Mouse (Mus musculus) embryonic facial prominence, embryonic 14.5 days (tissue): ENCODE results near the gene Musk. TPM values are rescaled to one million over a fixed set of nuclear protein-coding genes. Genes with fewer than 3 reads are reported as not detected.

Source experiments
- ATAC-seq: fragments of 200-750 bp; cut with Nextera tagmentation; 2 replicates; pipeline ENCODE4 v1.8.0; 2017; ENCODE audit warnings: low read depth, moderate number of reproducible peaks, moderate TSS enrichment
- DNase-seq: peaks from one replicate; pipeline ENCODE4 v3.0.0-alpha.2; 2015; ENCODE audit warnings: low spot score
- H3K27ac ChIP-seq: fragments of 300-500 bp; sonication (generic); replicated peaks from 2 replicates; pipeline ENCODE4 v1.5.1; 2014; ENCODE audit warnings: low read depth, mild to moderate bottlenecking, low read length, moderate library complexity
- H3K27me3 ChIP-seq: fragments of 300-500 bp; sonication (generic); replicated peaks from 2 replicates; pipeline ENCODE4 v1.6.1; 2014; ENCODE audit warnings: low read length; ENCODE audit not compliant: control insufficient read depth, insufficient read depth
- H3K36me3 ChIP-seq: fragments of 300-500 bp; sonication (generic); 2 replicates; pipeline ENCODE4 v1.6.1; 2014; ENCODE audit warnings: low read length, mixed read lengths; ENCODE audit not compliant: control insufficient read depth, insufficient read depth
- H3K4me1 ChIP-seq: fragments of 300-500 bp; sonication (generic); 2 replicates; pipeline ENCODE4 v1.6.1; 2014; ENCODE audit warnings: antibody characterized with exemption, low read length; ENCODE audit not compliant: control insufficient read depth, insufficient read depth
- H3K4me2 ChIP-seq: fragments of 300-500 bp; sonication (generic); 2 replicates; pipeline ENCODE4 v1.6.1; 2014; ENCODE audit warnings: low read depth, mild to moderate bottlenecking, low read length, moderate library complexity, mixed read lengths
- H3K4me3 ChIP-seq: fragments of 300-500 bp; sonication (generic); 2 replicates; pipeline ENCODE4 v1.5.1; 2014; ENCODE audit warnings: low read depth, mild to moderate bottlenecking, low read length
- H3K9ac ChIP-seq: fragments of 300-500 bp; sonication (generic); 2 replicates; pipeline ENCODE4 v1.6.1; 2014; ENCODE audit warnings: low read depth, mild to moderate bottlenecking, low read length, moderate library complexity, mixed read lengths
- H3K9me3 ChIP-seq: fragments of 300-500 bp; sonication (generic); 2 replicates; pipeline ENCODE4 v1.6.1; 2016; ENCODE audit warnings: low read length; ENCODE audit not compliant: control insufficient read depth
- WGBS: fragments of 180-500 bp; shearing (Covaris S2); extraction: QIAGEN DNeasy Blood & Tissue Kit; methylation state at CpG from one replicate; pipeline ENCODE4 v1.1.7; 2014; 5-methylcytosine and 5-hydroxymethylcytosine counted together
- polyA plus RNA-seq: library from polyadenylated mRNA; unstranded; fragments of >200 nt; fragmentation: Nextera tagmentation; extraction: Ambion mirVana; gene quantifications from 2 replicates; pipeline ENCODE4 v1.2.1, GENCODE M21; 2014

Musk gene
- polyA plus RNA-seq, 1 experiment from 2014 or later, result 11.8 TPM

GRCm38 (mm10) chr4:58328231-58328630 is 42.5 kb downstream of the Musk start:
- Histone ChIP-seq H3K27me3 (no peaks in the 10 kb centered on the region), H3K4me3 (no peak overlapping the region), H3K9me3 (no peaks in the 10 kb centered on the region), H3K9ac (no peak overlapping the region), H3K4me1 (0 out of 2 replicates have a peak, but pooled peaks cover 15% of the 10 kb centered on the region), H3K36me3 (no peaks in the 10 kb centered on the region), H3K4me2 (no peak overlapping the region), H3K27ac (no peak overlapping the region)
- no peak for ATAC-seq
- 77% methylated on average over 4 of the region's 4 CpGs for WGBS
- DNase-seq, result peak; percentile 17

- no peaks in the 10 kb centered on the region for H3K36me3 ChIP-seq
- WGBS, result 75% methylated on average over 4 of the region's 4 CpGs
- H3K27me3 ChIP-seq, result no peaks in the 10 kb centered on the region
- 0 out of 2 replicates have a peak, but pooled peaks cover 15% of the 10 kb centered on the region for H3K4me1 ChIP-seq
- ATAC-seq, result no peak
- no peak overlapping the region for H3K4me2 ChIP-seq
- no peak overlapping the region for H3K9ac ChIP-seq
- no peak overlapping the region for H3K27ac ChIP-seq
- H3K9me3 ChIP-seq, result no peaks in the 10 kb centered on the region
- DNase-seq, result no peak
- no peak overlapping the region for H3K4me3 ChIP-seq
Measured at GRCm38 (mm10) chr4:58330016-58330415, 44.3 kb downstream of the Musk start.

DNA sequence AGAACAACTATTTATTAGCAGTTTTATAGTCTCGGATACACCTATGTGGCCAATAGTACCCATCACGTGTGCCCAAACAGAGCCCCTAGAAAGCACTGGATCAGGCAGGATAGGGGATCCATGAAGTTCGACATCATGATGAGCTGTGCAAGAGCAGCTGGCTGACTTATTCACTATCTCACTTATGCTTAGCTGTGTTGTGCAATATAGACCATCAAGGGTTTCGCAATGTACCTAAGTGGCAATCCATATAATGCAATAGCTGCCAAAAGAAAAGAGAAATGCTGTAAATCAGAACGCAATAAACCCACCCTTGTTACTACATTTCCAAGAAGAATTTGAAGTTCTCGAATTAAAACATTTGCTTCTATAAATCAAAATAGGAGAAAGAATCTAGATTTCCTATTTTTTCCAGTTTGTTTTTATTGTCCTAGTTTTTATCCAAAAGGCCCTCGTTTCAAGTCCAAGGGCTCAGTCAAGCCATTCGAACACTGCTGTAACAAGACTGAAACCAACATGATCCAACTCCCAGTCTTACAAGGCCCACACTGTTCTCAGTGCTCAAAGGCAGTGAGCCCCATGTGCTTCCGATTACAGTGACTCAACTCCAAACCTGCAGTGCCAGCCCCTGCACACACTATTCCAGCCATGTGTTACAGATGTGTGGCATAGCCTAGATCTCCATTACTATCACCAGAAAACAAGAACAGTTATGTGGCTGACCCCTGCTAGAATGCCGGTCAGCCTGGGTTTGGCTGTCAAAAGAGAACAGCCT is 45.3 kb downstream of the Musk start:
- WGBS, result 72% methylated on average over 10 of the region's 10 CpGs
- Histone ChIP-seq H3K27ac (no peak overlapping the region), H3K4me1 (0 out of 2 replicates have a peak, but pooled peaks cover 15% of the 10 kb centered on the region), H3K27me3 (no peaks in the 10 kb centered on the region), H3K9ac (no peak overlapping the region), H3K36me3 (no peaks in the 10 kb centered on the region), H3K4me3 (no peak overlapping the region), H3K9me3 (no peaks in the 10 kb centered on the region), H3K4me2 (no peak overlapping the region)
- ATAC-seq (no peak), DNase-seq (peak; percentile 22)

DNA sequence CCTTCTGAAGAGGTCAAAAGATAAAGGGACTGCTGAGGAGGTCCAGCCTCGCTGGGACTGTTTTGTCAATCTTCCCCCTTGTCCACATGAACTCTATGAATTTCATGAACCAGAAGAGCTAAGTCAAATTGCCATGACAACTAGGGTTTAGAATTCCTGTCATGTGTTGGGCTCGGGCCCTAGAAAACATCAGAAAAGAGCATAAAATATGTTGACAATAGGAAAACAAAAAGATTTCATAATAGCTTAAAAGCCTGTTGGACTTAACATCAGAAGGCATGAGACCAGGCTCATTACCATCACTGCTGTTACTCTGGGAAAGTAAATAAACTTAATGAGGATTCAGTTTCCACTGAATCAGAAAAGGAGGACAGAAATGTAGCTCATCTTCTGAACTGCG is 46.6 kb downstream of the Musk start:
- H3K9ac ChIP-seq, result no peak overlapping the region
- no peak overlapping the region for H3K4me2 ChIP-seq
- no peak overlapping the region for H3K27ac ChIP-seq
- DNase-seq (no peak), ATAC-seq (no peak)
- no peak overlapping the region for H3K4me3 ChIP-seq
- no peaks in the 10 kb centered on the region for H3K27me3 ChIP-seq
- 50% methylated on average over 3 of the region's 3 CpGs for WGBS
- no peaks in the 10 kb centered on the region for H3K9me3 ChIP-seq
- 0 out of 2 replicates have a peak, but pooled peaks cover 9% of the 10 kb centered on the region for H3K4me1 ChIP-seq
- H3K36me3 ChIP-seq, result no peaks in the 10 kb centered on the region

- 0 out of 2 replicates have a peak, but pooled peaks cover 2% of the 10 kb centered on the region for H3K4me1 ChIP-seq
- ATAC-seq (no peak), DNase-seq (no peak)
- H3K9me3 ChIP-seq, result no peaks in the 10 kb centered on the region
- H3K4me3 ChIP-seq, result no peak overlapping the region
- no peak overlapping the region for H3K4me2 ChIP-seq
- H3K9ac ChIP-seq, result no peak overlapping the region
- no peak overlapping the region for H3K27ac ChIP-seq
- no peaks in the 10 kb centered on the region for H3K36me3 ChIP-seq
- WGBS, result 59% methylated on average over 2 of the region's 2 CpGs
- H3K27me3 ChIP-seq, result no peaks in the 10 kb centered on the region
Measured at GRCm38 (mm10) chr4:58336227-58336626, 50.5 kb downstream of the Musk start.

DNA sequence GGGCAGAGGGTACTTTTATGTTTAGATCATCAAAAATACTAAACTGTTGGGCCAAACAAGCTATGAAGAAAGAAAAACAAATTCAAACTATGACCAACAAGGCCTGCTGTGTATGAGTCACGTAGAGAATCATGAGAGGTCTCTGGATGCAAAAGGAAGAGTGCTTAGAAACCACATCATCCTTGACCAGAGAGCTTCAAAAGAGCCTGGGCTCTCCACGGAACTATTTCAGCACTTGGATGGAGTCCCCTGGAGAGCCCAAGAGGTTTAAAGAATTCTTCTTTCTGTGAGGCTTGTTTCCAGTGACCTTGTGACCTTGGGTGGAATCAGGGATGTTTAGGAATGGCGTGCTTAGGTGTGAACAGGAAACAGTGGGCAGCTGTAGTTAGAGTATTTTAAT is 53.5 kb downstream of the Musk start:
- Histone ChIP-seq H3K27me3 (no peaks in the 10 kb centered on the region), H3K4me3 (no peak overlapping the region), H3K4me2 (no peak overlapping the region), H3K9ac (no peak overlapping the region), H3K36me3 (no peaks in the 10 kb centered on the region), H3K4me1 (no peaks in the 10 kb centered on the region), H3K9me3 (no peaks in the 10 kb centered on the region), H3K27ac (no peak overlapping the region)
- WGBS, result 23% methylated on average over 3 of the region's 3 CpGs
- DNase-seq (peak; percentile 6), ATAC-seq (no peak)

- WGBS, result 72% methylated on average over 7 of the region's 7 CpGs
- Histone ChIP-seq H3K4me3 (no peak overlapping the region), H3K9ac (no peak overlapping the region), H3K27me3 (no peaks in the 10 kb centered on the region), H3K27ac (no peak overlapping the region), H3K36me3 (no peaks in the 10 kb centered on the region), H3K4me1 (no peaks in the 10 kb centered on the region), H3K9me3 (no peaks in the 10 kb centered on the region), H3K4me2 (no peak overlapping the region)
- no peak for ATAC-seq
- DNase-seq, result no peak
Measured at GRCm38 (mm10) chr4:58350206-58350605, 64.4 kb downstream of the Musk start.

DNA sequence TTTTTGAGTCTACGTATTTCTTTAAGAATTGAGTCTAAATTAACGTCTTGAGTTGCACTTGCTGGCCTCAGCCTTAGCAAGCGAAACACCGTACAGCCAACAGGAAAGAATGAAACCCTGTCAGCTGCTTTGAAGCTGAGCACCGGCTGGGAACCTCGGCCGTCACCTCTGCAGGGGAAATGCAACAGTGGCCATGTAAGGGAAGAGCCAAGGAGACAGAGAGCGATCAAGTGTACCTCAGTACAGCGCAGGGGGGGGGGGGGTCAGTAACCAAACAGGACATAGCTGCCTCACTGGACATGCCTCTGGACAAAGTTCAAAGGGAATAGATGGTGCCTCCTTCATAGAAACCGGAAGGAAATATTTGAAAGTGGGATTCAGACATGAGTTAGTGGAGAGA is 65.4 kb downstream of the Musk start:
- Histone ChIP-seq H3K9me3 (no peaks in the 10 kb centered on the region), H3K4me2 (no peak overlapping the region), H3K27ac (no peak overlapping the region), H3K4me1 (no peaks in the 10 kb centered on the region), H3K36me3 (no peaks in the 10 kb centered on the region), H3K9ac (no peak overlapping the region), H3K4me3 (no peak overlapping the region), H3K27me3 (no peaks in the 10 kb centered on the region)
- DNase-seq (no peak), ATAC-seq (no peak)
- 50% methylated on average over 10 of the region's 10 CpGs for WGBS

GRCm38 (mm10) chr4:58351590-58351989 is 65.8 kb downstream of the Musk start:
- no peaks in the 10 kb centered on the region for H3K9me3 ChIP-seq
- no peak overlapping the region for H3K4me2 ChIP-seq
- no peaks in the 10 kb centered on the region for H3K27me3 ChIP-seq
- no peak overlapping the region for H3K4me3 ChIP-seq
- H3K27ac ChIP-seq, result no peak overlapping the region
- no peak for DNase-seq
- H3K4me1 ChIP-seq, result no peaks in the 10 kb centered on the region
- 56% methylated on average over 5 of the region's 5 CpGs for WGBS
- no peaks in the 10 kb centered on the region for H3K36me3 ChIP-seq
- no peak overlapping the region for H3K9ac ChIP-seq
- no peak for ATAC-seq
